Mouse (Mus musculus) G1E-ER4 (cell line): ENCODE results near the gene Ednrb. TPM values are rescaled to one million over a fixed set of nuclear protein-coding genes. Genes with fewer than 3 reads are reported as not detected.

Experiments used
- GATA1 ChIP-seq: IDR thresholded peaks from one replicate; pipeline ENCODE4 v1.8.0; 2012; ENCODE audit warnings: low read length, inconsistent platforms
- polyA plus RNA-seq: library from polyadenylated mRNA; stranded (reverse); fragments of >175 nt; gene quantifications from 2 replicates; pipeline ENCODE4 v1.2.3, GENCODE M21; 2012

The Ednrb gene
- polyA plus RNA-seq, 1 experiment = not detected

GRCm38 (mm10) chr14:103834147-103834546 is 10.1 kb downstream of the Ednrb start:
- no peak for TF ChIP-seq GATA1

GRCm38 (mm10) chr14:103832472-103832871 is 11.7 kb downstream of the Ednrb start:
- no peak for TF ChIP-seq GATA1

- no peak for TF ChIP-seq GATA1
These were observed 13.2 kb downstream of the Ednrb start for GRCm38 (mm10) chr14:103831007-103831406.

- TF ChIP-seq GATA1 = no peak
These were observed 17.9 kb downstream of the Ednrb start for GRCm38 (mm10) chr14:103826343-103826742.

- TF ChIP-seq GATA1 = no peak
These were observed 18.3 kb downstream of the Ednrb start for GRCm38 (mm10) chr14:103825934-103826333.

- TF ChIP-seq GATA1 = no peak
These were observed 20.7 kb downstream of the Ednrb start for GRCm38 (mm10) chr14:103823501-103823900.

GRCm38 (mm10) chr14:103822590-103822989 is 21.6 kb downstream of the Ednrb start:
- TF ChIP-seq GATA1 = no peak

GRCm38 (mm10) chr14:103816637-103817308 is 27.4 kb downstream of the Ednrb start:
- TF ChIP-seq GATA1 = no peak

GRCm38 (mm10) chr14:103815542-103815941 is 28.7 kb downstream of the Ednrb start:
- TF ChIP-seq GATA1 = no peak

GRCm38 (mm10) chr14:103814015-103814691 is 30.0 kb downstream of the Ednrb start:
- TF ChIP-seq GATA1 = no peak

- no peak for TF ChIP-seq GATA1
These were observed 31.0 kb downstream of the Ednrb start for GRCm38 (mm10) chr14:103813246-103813645.

- TF ChIP-seq GATA1 = no peak
These were observed 32.9 kb downstream of the Ednrb start for GRCm38 (mm10) chr14:103811291-103811690.

GRCm38 (mm10) chr14:103803907-103804659 is 40.1 kb downstream of the Ednrb start:
- no peak for TF ChIP-seq GATA1

GRCm38 (mm10) chr14:103797123-103797522 is 47.1 kb downstream of the Ednrb start:
- no peak for TF ChIP-seq GATA1

GRCm38 (mm10) chr14:103795591-103795990 is 48.6 kb downstream of the Ednrb start:
- no peak for TF ChIP-seq GATA1

- TF ChIP-seq GATA1 = no peak
These were observed 50.8 kb downstream of the Ednrb start for GRCm38 (mm10) chr14:103793409-103793808.
